Mouse (Mus musculus) gastrocnemius, adult 18-20 months (tissue): Measurements from ENCODE around the gene Zmynd10. TPM values are rescaled to one million over a fixed set of nuclear protein-coding genes. Genes with fewer than 3 reads are reported as not detected.

Experiments used
- DNase-seq: peaks from one replicate; pipeline ENCODE4 v3.0.0; 2021; ENCODE audit warnings: low spot score
- total RNA-seq, 2 experiments: library from RNA; stranded (reverse); gene quantifications; 2 replicates each; pipeline ENCODE4 v1.2.3; 2021

Gene Zmynd10
- total RNA-seq, 2 experiments from 2014 or later, result 0.40 to 0.68 TPM

- no peak for DNase-seq
Measured at GRCm38 (mm10) chr9:107540420-107540819, 6.7 kb upstream of the Zmynd10 start.

- DNase-seq, result no peak
Measured at GRCm38 (mm10) chr9:107541005-107541404, 6.1 kb upstream of the Zmynd10 start.

DNA sequence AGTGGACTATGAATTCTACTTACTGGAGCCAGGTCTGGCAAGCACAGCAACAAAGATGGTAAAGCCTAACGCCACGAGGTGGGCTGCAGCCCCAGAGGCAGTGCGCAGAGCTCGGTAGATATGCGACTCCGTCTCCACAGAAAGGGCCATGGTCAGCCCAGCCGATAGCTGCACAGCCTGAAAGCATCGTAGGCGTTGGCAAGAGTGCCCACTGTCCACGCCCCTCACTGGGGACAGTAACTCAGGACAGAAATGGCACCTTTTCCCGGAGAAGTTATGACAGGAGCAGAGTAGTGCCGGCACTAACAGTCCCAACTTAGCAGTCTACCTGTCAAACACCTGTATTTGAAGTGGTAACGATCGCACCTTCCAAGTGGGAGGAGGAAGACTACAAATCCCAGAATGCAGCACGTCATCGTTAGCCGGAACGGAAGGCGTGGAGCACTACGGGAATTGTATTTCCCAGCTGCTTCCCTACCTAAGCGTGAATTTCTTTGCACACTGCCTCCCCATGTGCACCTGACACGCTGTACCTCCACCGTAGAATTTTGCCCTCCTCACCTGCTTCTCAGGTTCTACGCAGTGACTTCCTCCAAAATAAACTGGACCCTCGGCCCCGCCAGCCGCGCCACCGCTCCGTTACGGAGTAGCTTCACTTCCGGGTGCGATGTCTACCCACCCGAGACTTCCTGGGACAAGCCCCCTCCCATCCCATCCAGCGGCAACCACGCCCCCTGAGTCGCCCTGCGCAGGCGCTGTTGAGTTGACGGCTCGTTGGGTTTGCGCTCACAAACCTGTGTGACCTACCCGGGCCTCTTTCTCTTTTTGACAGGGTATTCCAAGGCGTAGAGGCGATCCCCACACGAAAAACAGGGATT is 5.4 kb upstream of the Zmynd10 start, which contains the start of the genes Cyb561d2 and Nprl2:
Gene Cyb561d2 (minus strand): TSS at position 720 of the 878 bp plus-strand sequence.
Gene Nprl2 (plus strand): TSS at position 753 of the 878 bp plus-strand sequence.
- DNase-seq, result peak; percentile 95

DNA sequence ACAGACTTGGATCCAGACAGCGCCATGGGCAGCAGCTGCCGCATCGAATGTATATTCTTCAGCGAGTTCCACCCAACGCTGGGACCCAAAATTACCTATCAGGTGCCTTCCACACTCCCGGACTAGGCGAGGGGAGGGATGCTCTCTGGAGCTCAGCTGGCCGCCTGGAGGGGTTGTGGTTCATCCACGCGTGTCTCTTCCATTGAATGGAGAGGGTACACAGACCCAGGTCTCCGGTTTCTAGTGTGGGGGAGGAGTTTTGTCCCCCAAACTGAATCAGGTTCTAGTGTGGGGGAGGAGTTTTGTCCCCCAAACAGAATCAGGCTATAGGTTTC is 4.8 kb upstream of the Zmynd10 start:
- DNase-seq, result no peak

DNA sequence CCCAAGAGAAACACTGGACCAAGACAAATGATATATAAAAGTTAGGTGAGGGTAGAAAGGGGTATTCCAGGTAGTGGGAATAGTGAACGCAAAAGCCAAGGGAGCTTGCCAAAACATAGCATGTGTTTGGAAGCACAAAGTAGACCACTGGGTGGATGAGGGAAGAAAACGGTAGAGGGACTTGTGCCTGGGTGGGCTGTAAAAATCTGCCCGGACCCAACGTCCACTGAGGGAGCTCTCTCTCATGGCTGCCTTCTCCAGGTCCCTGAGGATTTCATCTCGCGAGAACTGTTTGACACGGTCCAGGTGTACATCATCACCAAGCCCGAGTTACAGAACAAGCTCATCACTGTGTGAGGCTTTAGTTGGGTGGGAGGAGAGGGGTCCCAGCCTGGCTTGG is 4.4 kb upstream of the Zmynd10 start:
- DNase-seq, result no peak

DNA sequence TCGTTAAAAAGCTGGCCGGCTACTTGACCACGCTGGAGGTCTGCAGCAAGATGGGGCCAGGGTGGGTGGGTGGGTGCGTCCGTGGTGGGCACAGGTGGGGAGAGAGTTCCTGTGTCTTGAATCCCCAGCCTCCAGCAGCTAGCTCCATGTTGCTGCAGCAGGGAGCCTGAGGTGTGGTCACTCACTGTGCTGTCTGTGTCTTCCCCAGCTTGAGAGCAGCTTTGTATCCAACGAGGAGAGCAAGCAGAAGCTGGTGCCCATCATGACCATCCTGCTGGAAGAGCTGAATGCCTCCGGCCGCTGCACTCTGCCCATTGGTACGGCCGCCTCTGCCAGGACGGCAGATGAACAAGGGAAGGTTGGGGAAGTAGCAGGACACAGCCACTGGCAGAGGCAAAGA is 3.8 kb upstream of the Zmynd10 start:
- no peak for DNase-seq

DNA sequence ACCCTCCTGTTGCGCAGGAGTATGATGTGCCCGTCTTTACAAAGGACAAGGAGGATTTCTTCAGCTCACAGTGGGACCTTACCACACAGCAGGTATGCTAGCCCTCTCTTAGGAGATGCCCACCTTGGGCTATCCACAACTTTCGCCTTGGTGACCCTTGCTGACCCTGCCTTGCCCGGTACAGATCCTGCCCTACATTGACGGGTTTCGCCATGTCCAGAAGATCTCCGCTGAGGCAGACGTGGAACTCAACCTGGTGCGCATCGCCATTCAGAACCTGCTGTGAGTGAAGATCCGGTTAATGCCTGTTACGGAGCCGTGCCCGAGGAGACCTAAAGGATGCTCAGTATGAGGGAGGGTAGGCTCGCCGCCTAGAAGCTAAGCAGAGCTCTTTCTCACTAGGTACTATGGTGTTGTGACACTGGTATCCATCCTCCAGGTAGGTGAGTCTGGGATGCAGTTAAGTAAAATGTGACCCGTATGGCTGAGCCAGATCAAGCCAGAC is 2.9 kb upstream of the Zmynd10 start:
- DNase-seq, result no peak

DNA sequence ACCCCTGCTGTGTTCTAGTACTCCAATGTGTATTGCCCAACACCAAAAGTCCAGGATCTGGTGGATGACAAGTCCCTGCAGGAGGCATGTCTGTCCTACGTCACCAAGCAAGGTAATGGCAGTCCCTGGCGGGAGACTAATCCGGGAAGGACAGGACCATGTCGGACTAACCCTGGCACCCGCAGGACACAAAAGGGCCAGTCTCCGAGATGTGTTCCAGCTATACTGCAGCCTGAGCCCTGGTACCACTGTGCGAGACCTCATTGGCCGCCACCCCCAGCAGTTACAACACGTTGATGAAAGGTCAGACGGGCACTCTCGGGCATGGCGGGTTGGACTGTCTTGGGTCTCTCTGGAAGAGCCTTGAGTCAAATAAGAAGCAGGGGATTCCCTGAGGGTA is 2.4 kb upstream of the Zmynd10 start:
- DNase-seq, result no peak

- no peak for DNase-seq
Measured at GRCm38 (mm10) chr9:107545199-107545598, 1.9 kb upstream of the Zmynd10 start.

DNA sequence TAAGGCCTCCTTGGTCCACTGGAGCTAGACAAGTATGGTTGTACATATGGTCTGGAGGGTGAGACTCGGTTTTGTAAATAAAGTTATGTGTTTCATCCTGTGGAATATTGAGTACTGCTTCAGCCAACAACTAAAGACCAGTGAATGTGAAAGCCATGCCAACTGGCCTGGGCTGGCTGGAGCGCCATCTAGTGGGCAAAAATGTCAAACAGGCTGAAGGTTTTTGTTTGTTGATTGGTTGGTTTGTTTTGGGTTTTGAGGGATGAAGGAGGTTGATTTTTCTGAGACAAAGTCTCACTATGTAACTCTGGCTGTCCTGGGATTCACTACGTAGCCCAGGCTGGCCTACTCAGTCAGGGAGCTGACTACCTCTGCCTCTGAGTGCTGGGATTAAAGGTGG is 1.5 kb upstream of the Zmynd10 start:
- peak; percentile 78 for DNase-seq

DNA sequence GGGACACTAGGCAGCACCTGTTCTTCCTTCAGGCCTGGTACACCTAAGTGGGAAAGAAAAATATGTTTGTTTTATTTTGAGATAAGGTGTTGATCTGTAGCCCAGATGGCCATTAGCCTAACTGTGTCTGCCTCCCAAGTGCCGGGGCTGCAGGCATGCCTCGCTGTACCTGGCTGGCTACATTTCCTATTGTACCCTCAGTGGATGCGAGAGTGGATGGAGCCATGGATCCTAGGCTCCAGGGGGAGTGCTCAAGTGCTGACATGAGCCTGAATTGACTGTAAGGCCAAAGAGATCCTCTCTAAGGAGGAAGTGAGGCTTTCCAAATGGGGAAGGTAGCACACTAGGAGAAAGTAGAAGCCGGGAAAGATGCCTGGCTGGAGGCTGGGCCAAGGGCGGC is 859 bp downstream of the Zmynd10 start:
- DNase-seq, result no peak

GRCm38 (mm10) chr9:107548820-107549219 is 1.7 kb downstream of the Zmynd10 start:
- DNase-seq, result no peak

GRCm38 (mm10) chr9:107549297-107550074 is 2.4 kb downstream of the Zmynd10 start:
- DNase-seq, result no peak

GRCm38 (mm10) chr9:107550491-107551116 is 3.5 kb downstream of the Zmynd10 start:
- no peak for DNase-seq

DNA sequence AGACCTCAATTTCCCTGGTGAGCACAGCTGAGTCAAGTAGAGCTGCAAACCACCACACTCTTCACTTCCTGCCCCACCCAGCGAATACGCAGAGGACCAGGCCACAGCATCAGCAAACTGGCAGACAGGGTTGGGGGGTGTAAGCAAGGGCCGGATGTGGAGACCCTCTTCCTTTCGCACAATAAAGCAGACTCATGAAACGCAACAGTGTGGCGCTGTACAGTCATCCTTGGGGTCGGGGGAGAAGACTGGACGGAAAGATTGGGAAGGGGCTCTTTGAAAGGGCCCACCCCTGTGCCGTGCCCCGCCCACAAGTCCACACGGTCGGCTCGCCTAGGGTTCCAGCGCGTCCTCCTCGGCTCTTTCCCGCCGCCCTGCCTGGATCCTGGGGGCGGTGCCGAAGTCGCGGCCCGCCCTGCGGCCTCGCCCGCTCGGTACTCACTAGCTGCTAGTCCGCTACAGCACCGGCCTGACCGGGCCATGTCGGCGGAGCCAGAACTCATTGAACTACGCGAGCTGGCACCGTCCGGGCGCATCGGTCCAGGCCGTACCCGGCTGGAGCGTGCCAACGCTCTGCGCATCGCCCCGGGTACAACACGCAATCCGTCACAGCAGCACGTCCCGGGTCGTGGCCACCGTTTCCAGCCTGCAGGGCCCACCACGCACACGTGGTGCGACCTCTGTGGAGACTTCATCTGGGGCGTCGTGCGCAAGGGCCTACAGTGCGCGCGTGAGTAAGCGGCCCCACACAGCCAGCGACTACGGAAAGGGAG is 4.2 kb downstream of the Zmynd10 start, which contains the start of gene Rassf1:
Gene Rassf1 (plus strand): TSS at position 439 of the 773 bp plus-strand sequence.
- peak; percentile 66 for DNase-seq

- DNase-seq, result no peak
Measured at GRCm38 (mm10) chr9:107551890-107552355, 4.8 kb downstream of the Zmynd10 start.

DNA sequence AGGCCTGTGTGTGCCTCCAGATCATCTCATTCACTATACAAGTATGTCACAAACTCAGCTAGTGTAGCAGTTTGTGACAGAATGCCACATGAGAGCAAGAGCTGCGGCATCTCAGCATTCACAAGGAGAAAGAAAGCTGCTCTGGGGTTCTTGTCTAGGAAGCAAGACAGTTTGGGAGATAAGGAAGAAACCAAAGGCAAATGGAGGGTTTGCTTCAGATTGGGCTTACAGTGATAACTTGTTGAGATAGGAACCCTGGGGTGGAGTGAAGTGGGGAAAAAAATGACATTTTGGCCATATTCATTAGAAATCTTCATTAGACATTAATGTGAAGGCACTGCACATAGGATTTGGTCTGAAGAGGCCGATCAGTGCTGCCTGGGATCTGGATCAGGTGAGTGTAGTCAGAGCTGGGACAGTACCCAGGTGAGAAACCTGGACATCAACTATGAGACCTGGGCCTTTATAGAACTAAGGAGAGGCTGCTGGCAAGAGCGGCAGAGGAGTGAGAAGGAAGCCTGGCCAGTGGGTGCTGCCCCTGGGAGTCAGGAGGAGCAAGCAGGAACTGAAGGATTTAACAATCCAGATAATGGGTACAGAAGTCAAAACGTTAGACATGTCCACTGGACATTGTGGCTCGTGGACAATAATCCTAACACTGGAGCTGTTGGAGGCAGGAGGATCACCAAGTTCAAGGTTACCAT is 5.7 kb downstream of the Zmynd10 start:
- DNase-seq, result no peak

DNA sequence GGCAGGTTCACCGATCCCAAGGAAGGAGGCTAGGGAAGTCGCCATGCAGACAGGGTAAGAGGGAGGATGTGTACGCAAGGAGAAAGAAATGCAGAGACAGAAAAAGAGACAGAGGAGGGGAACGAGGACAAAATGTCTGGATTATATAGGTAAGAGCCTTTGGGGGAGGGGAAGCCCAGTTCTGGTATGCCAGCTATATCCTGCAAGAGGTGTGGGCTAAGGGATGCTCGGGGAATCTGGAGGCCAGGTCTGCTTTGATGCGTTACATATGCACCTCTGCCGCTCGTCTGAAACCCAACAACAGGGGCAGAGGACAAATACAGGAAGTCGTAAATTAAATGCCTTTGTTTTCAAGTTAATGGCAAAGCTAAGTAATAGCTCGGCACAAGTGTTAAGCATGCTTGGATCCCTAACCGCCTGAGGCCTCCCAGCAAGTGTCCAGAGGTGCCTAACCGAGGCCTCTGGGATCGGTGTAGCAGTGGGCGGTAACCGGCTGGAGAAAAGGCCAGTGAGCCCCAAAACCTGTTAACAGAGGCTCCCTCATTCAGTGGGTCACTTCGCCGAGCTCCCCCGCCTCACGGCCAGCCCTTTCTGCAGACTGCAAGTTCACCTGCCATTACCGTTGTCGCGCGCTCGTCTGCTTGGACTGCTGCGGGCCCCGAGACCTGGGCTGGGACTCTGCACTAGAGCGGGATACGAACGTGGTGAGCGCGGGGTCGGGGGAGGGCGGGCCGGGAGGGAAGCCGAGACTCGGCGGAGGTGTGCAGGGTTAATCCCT is 6.6 kb downstream of the Zmynd10 start:
- DNase-seq, result no peak

DNA sequence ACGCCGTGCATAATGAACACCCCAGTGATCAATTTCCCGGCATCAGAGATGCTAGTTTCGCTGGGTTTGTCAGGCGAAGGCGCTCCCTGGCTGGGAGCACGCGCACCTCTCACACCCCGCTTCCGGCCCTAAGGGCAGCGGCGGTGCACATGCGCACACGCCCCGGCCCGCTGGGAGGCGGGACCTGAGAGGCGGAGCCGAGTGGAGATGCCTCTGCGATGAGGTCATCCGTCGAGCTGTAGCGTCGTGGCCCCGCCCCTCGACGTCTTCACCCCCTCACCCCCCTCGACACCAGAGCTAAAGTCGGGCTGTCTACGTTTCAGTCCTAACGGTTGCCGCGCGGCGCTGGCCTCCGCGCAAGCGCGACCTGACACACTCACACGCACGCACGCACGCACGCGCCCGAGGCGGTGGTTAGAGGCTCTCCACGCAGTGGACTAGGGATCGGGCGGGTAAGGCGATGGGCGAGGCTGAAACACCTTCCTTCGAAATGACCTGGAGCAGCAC is 7.3 kb downstream of the Zmynd10 start:
- DNase-seq, result peak; percentile 94
